Mouse (Mus musculus) right cerebral cortex, postnatal 10 days (tissue): ENCODE results near the gene Nppb.

Source experiments
- DNase-seq, 2 experiments: peaks; one replicate each; pipeline ENCODE4 v3.0.0; 2021; ENCODE audit warnings: low spot score in 2 of 2

Gene Nppb

GRCm38 (mm10) chr4:147976237-147976636 lies 9.4 kb upstream of the Nppb start:
- no peak for DNase-seq

- no peak for DNase-seq
Observed at GRCm38 (mm10) chr4:147977726-147978125, 7.9 kb upstream of the Nppb start.

GRCm38 (mm10) chr4:147978391-147978790 lies 7.2 kb upstream of the Nppb start:
- DNase-seq = no peak

- DNase-seq = no peak
Observed at GRCm38 (mm10) chr4:147979441-147979860, 6.1 kb upstream of the Nppb start.

- DNase-seq = no peak
Observed at GRCm38 (mm10) chr4:147993571-147994095, 8.0 kb downstream of the Nppb start.

GRCm38 (mm10) chr4:147995311-147995710 lies 9.7 kb downstream of the Nppb start:
- no peak for DNase-seq

GRCm38 (mm10) chr4:148000202-148000772 lies 14.7 kb downstream of the Nppb start, which contains the start of gene Nppa:
Gene Nppa (plus strand): TSS chr4:148000722.
- DNase-seq = peak; percentile 57 to 66

- DNase-seq = no peak
Observed at GRCm38 (mm10) chr4:148001013-148001789, 15.6 kb downstream of the Nppb start.

- no peak for DNase-seq
Observed at GRCm38 (mm10) chr4:148001866-148002265, 16.3 kb downstream of the Nppb start.

- no peak for DNase-seq
Observed at GRCm38 (mm10) chr4:148004361-148004760, 18.8 kb downstream of the Nppb start.

- DNase-seq = peak; percentile 62 to 74
Observed at GRCm38 (mm10) chr4:148008412-148008811, 22.8 kb downstream of the Nppb start.

- no peak for DNase-seq
Observed at GRCm38 (mm10) chr4:148009641-148010040, 24.1 kb downstream of the Nppb start.

- no peak for DNase-seq
Observed at GRCm38 (mm10) chr4:148011332-148011731, 25.7 kb downstream of the Nppb start.

- no peak for DNase-seq
Observed at GRCm38 (mm10) chr4:148012216-148012615, 26.6 kb downstream of the Nppb start.

- DNase-seq = no peak
Observed at GRCm38 (mm10) chr4:148015418-148015817, 29.8 kb downstream of the Nppb start.

GRCm38 (mm10) chr4:148016981-148017380 lies 31.4 kb downstream of the Nppb start:
- no peak for DNase-seq

- no peak for DNase-seq
Observed at GRCm38 (mm10) chr4:148018410-148018809, 32.8 kb downstream of the Nppb start.

GRCm38 (mm10) chr4:148024003-148024402 lies 38.4 kb downstream of the Nppb start:
- no peak for DNase-seq

GRCm38 (mm10) chr4:148029297-148029696 lies 43.7 kb downstream of the Nppb start:
- no peak for DNase-seq

- DNase-seq = no peak
Observed at GRCm38 (mm10) chr4:148030506-148030905, 44.9 kb downstream of the Nppb start.

- DNase-seq = no peak
Observed at GRCm38 (mm10) chr4:148033858-148034410, 48.3 kb downstream of the Nppb start.

GRCm38 (mm10) chr4:148035440-148035839 lies 49.9 kb downstream of the Nppb start:
- no peak for DNase-seq
